In genomic region chr12:15813133-15813818, GRCm38 (mm10) we compare ENCODE assay signal across 9 mouse cellular contexts. TPM values are rescaled to one million over a fixed set of nuclear protein-coding genes. Genes with fewer than 3 reads are reported as not detected.
DNase-seq lines count a peak whose midpoint lies in the region; ATAC-seq and TF ChIP-seq lines count a peak whose summit lies in the region.
"Had no signal": no experiment of that assay in that cellular context is flagged by ENCODE, and none has a peak within 500 bp of the region (broad histone marks: within the 10 kb centered on the region; RNA-seq: fewer than 3 reads in every experiment).

No protein-coding gene starts in this region.

- H3K4me3 ChIP-seq in layer of hippocampus, adult 2 months, result peak overlapping the region; percentile 96
- H3K4me3 ChIP-seq in embryonic fibroblast, embryonic 13.5 days (ENCODE audit: insufficient read depth, low read length), result peak overlapping the region; percentile 89
- H3K4me3 ChIP-seq in hindbrain, embryonic 13.5 days, result peak overlapping the region; percentile 88

- peak; percentile 37 for TF ChIP-seq POLR2A in embryonic fibroblast, embryonic 13.5 days (IDR thresholded peaks at IDR 0.05; ENCODE audit: low read depth, low read length)

- peaks cover 12% of the 10 kb centered on the region for H3K4me1 ChIP-seq in embryonic fibroblast, embryonic 13.5 days (ENCODE audit: control insufficient read depth, insufficient read depth, low read length)
- peaks cover 50% of the 10 kb centered on the region for H3K4me1 ChIP-seq in hindbrain, embryonic 13.5 days (replicated peaks)

- WGBS in hindbrain, embryonic 13.5 days, result 5% methylated on average over 12 of the region's 12 CpGs

- peak overlapping the region; percentile 86 for H3K4me2 ChIP-seq in hindbrain, embryonic 13.5 days

- ATAC-seq in hindbrain, embryonic 13.5 days (ENCODE audit: low FRiP score), result no peak; the same call in 1 of the 2 replicates

- H3K36me3 ChIP-seq in hindbrain, embryonic 13.5 days, result peaks cover 17% of the 10 kb centered on the region
- H3K36me3 ChIP-seq: G1E had no signal

- DNase-seq in layer of hippocampus, adult 2 months (ENCODE audit: low spot score in 2 of 2), result no peak
- DNase-seq in layer of hippocampus, adult 9-11 months, result no peak
- peak; percentile 45 for DNase-seq in left cerebral cortex, postnatal 4 days
- DNase-seq in neural tube, embryonic 10.5 days (ENCODE audit: extremely low spot score, low spot score), result peak; percentile 39
- no peak for DNase-seq in gastrocnemius, postnatal 14 days
- no peak for DNase-seq in ovary, postnatal 10 days (ENCODE audit: low spot score)

- no peak for TF ChIP-seq CTCF in layer of hippocampus, adult 2 months (conservative IDR thresholded peaks at IDR 0.05)
- TF ChIP-seq CTCF in embryonic fibroblast, embryonic 13.5 days (IDR thresholded peaks at IDR 0.05; ENCODE audit: borderline replicate concordance, insufficient read depth, low read length), result no peak

- intact Hi-C loops in left cerebral cortex, postnatal 4 days (cut with DNase I), result loop anchor here (5.0 to 10.0 kb wide), 2 partner anchors 276 to 572 kb away; no protein-coding TSS in a partner anchor
- intact Hi-C loops in gastrocnemius, postnatal 14 days (cut with DNase I; ENCODE audit: low total_unique reads), result no loop called here

- H3K9ac ChIP-seq in hindbrain, embryonic 13.5 days, result peak overlapping the region; percentile 98

- H3K27me3 ChIP-seq in hindbrain, embryonic 13.5 days, result no peaks in the 10 kb centered on the region

- no peaks in the 10 kb centered on the region for H3K9me3 ChIP-seq in hindbrain, embryonic 13.5 days

- peak overlapping the region; percentile 98 for H3K27ac ChIP-seq in layer of hippocampus, adult 2 months
- peak overlapping the region; percentile 93 for H3K27ac ChIP-seq in embryonic fibroblast, embryonic 13.5 days (ENCODE audit: insufficient read depth, low read length)
- H3K27ac ChIP-seq in hindbrain, embryonic 13.5 days, result peak overlapping the region; percentile 99

RNA-seq across cellular contexts. Expression of gene Trib2, which starts 3.4 kb away (rescaled TPM):
- total RNA-seq in layer of hippocampus, adult 2 months (2021), result 10 to 100 TPM; 32.2 to 33.5 TPM
- polyA plus RNA-seq in embryonic fibroblast, embryonic 13.5 days (2011; ENCODE audit: insufficient read length, low read depth, missing spikeins), result 30.2 and 34.0 TPM in 2 replicates
- polyA plus RNA-seq in hindbrain, embryonic 13.5 days (2015; fragmentation: Nextera tagmentation; extraction: Ambion mirVana), result 128 and 135 TPM in 2 replicates
- total RNA-seq in left cerebral cortex, postnatal 4 days (2021), result 10 to 100 TPM; 74.7 to 82.2 TPM
- total RNA-seq in gastrocnemius, postnatal 14 days (2021), result 10 to 100 TPM; 14.2 to 23.0 TPM
- polyA plus RNA-seq: G1E had no signal

Comparison
In these comparisons a context has a peak if more than half of its experiments do, and no peak if none do; other contexts are left out.
1. DNase-seq: peak in left cerebral cortex, postnatal 4 days (single experiment) and neural tube, embryonic 10.5 days (single experiment); none in layer of hippocampus, adult 2 months (0 of 2), layer of hippocampus, adult 9-11 months (single experiment), gastrocnemius, postnatal 14 days (single experiment) and ovary, postnatal 10 days (single experiment).
2. Peak in every context shown above with its lines, with median percentiles within 50 percentile points of each other: H3K27ac ChIP-seq and H3K4me3 ChIP-seq.